Comparison of ENCODE assay signal across 34 mouse cellular contexts in genomic region chr2:111229502-111229901, GRCm38 (mm10). TPM values are rescaled to one million over a fixed set of nuclear protein-coding genes. Genes with fewer than 3 reads are reported as not detected.
"Had no signal": no experiment of that assay in that cellular context is flagged by ENCODE, and none has a peak within 500 bp of the region (broad histone marks: within the 10 kb centered on the region; RNA-seq: fewer than 3 reads in every experiment).

TSS of gene 4930430A15Rik (minus strand) at chr2:111229602.

- H3K27ac ChIP-seq: embryonic facial prominence, embryonic 10.5 days; embryonic facial prominence, embryonic 12.5 days; embryonic facial prominence, embryonic 13.5 days; embryonic facial prominence, embryonic 15.5 days; forebrain, embryonic 10.5 days; forebrain, embryonic 12.5 days; forebrain, embryonic 13.5 days; forebrain, embryonic 15.5 days; gastrocnemius, adult 2 months; heart, adult 2 months had no signal

- DNase-seq: cerebellum, adult 8-10 months; cerebellum, adult 9-10 months; cerebellum, adult 9-11 months; cerebellum, postnatal 10 days; cerebellum, postnatal 14 days; cerebellum, postnatal 25 days; cerebellum, postnatal 36 days; embryo, embryonic 11 days; forebrain, postnatal 0 days; gastrocnemius, adult 2 months; gastrocnemius, postnatal 10 days; gastrocnemius, postnatal 14 days; gastrocnemius, postnatal 25 days; gastrocnemius, postnatal 36 days; heart, adult 11 months; heart, adult 18-20 months; heart, adult 2 months had no signal

- H3K4me3 ChIP-seq: embryonic facial prominence, embryonic 10.5 days; embryonic facial prominence, embryonic 12.5 days; embryonic facial prominence, embryonic 13.5 days; embryonic facial prominence, embryonic 15.5 days; erythroblast, embryonic 14.5 days; forebrain, embryonic 10.5 days; forebrain, embryonic 12.5 days; forebrain, embryonic 13.5 days; forebrain, embryonic 15.5 days; gastrocnemius, adult 2 months; heart, adult 2 months had no signal

- H3K36me3 ChIP-seq: embryonic facial prominence, embryonic 10.5 days; embryonic facial prominence, embryonic 12.5 days; embryonic facial prominence, embryonic 13.5 days; embryonic facial prominence, embryonic 15.5 days; forebrain, embryonic 10.5 days; forebrain, embryonic 12.5 days; forebrain, embryonic 15.5 days had no signal

- H3K4me1 ChIP-seq: embryonic facial prominence, embryonic 10.5 days; embryonic facial prominence, embryonic 12.5 days; embryonic facial prominence, embryonic 13.5 days; embryonic facial prominence, embryonic 15.5 days; forebrain, embryonic 10.5 days; forebrain, embryonic 12.5 days; forebrain, embryonic 13.5 days; forebrain, embryonic 15.5 days had no signal

- H3K27me3 ChIP-seq: embryonic facial prominence, embryonic 12.5 days; embryonic facial prominence, embryonic 13.5 days; embryonic facial prominence, embryonic 15.5 days; forebrain, embryonic 12.5 days; forebrain, embryonic 13.5 days; forebrain, embryonic 15.5 days had no signal

RNA-seq across cellular contexts. Expression of gene 4930430A15Rik, which starts in this region (rescaled TPM):
- polyA plus RNA-seq: cortical plate, adult 2 months; embryonic facial prominence, embryonic 10.5 days; embryonic facial prominence, embryonic 11.5 days; embryonic facial prominence, embryonic 12.5 days; embryonic facial prominence, embryonic 13.5 days; embryonic facial prominence, embryonic 14.5 days; embryonic facial prominence, embryonic 15.5 days; erythroblast, embryonic 14.5 days; forebrain, embryonic 10.5 days; forebrain, embryonic 11.5 days; forebrain, embryonic 12.5 days; forebrain, embryonic 13.5 days; forebrain, embryonic 14.5 days; forebrain, embryonic 15.5 days; forebrain, embryonic 16.5 days; forebrain, postnatal 0 days; frontal cortex, adult 2 months; gonadal fat pad, adult 2 months; heart, adult 2 months had no signal
